Mouse (Mus musculus) Patski (cell line): ENCODE data around the gene Pard3. TPM values are rescaled to one million over a fixed set of nuclear protein-coding genes. Genes with fewer than 3 reads are reported as not detected.
A peak's percentile ranks its signal among the peaks of the same experiment; 100 is the strongest.

Experiments
- ATAC-seq: fragments of 100-300 bp; one replicate; pipeline ENCODE4 v1.8.0; 2021
- CTCF ChIA-PET: fragments of 350-600 bp; sonication (Branson Sonifier 250); formaldehyde crosslinking; loops from one replicate; lab custom pipeline; 2022; ENCODE audit warnings: inconsistent platforms; lab: Charles Lee
- POLR2A ChIA-PET: fragments of 350-600 bp; sonication (Branson Sonifier 250); formaldehyde crosslinking; loops from one replicate; lab custom pipeline; 2022; ENCODE audit warnings: antibody characterized with exemption, inconsistent platforms; lab: Charles Lee
- DNase-seq: peaks from one replicate; pipeline ENCODE4 v3.0.0-alpha.2; 2011; ENCODE audit warnings: low read depth, low spot score
- H3K27me3 ChIP-seq: fragments of 371-371 bp; one replicate; pipeline ENCODE4 v1.5.1; 2021
- CTCF ChIP-seq: fragments of 100-300 bp; IDR thresholded peaks from one replicate; pipeline ENCODE4 v1.5.1; 2021
- in situ Hi-C: fragments of 300-500 bp; cut with MboI; formaldehyde crosslinking; loops from 3 replicates; pipeline ENCODE4 v1.11.1; 2018; ENCODE audit warnings: low pct_unique_long_range_greater_than_20kb, mixed read lengths
- polyA plus RNA-seq: library from polyadenylated mRNA; unstranded; gene quantifications from one replicate; pipeline ENCODE4 v1.2.3, GENCODE M21; 2021

Gene Pard3
- polyA plus RNA-seq, 1 experiment from 2014 or later = 36.8 TPM

DNA sequence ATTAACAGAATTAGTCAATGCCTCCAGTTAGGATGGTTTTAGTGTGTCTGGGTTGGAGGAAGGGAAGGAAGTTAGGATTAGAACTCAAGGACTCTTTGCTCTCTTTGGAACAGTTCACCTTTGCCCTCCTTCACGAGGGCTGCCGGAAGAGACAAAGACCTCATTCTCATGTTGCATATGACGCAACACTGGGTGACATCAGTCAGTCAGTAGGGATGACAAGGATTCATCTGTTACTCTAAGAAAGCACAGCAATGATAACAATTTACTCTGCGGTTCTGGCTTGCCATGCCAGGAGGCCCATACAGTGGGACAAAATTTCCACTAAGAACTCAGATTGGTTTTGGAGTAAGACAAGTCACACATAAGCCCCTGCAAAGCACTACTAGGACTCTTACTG lies 187.1 kb downstream of the Pard3 start:
- no peak for DNase-seq

DNA sequence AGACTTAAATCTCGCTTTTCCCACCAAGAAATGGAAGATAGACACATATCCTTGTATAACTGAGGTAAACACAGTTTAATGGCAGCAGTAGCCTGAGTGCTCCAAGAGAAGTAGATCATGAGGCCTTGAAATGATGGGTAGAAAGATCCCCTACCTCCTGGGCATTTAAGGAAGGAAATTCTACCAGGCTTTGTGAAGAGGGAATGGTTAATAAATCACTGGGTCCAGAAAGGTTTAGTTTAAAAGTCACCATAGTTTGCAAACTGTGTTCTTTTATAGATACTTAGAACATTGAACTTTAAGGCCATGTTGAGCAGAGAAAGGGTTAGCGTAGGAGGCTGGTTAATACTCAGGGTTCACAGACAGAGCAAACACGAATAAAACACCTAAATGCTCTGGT lies 187.8 kb downstream of the Pard3 start:
- no peaks in the 10 kb centered on the region for H3K27me3 ChIP-seq
- ATAC-seq = no peak
- TF ChIP-seq CTCF = no peak
- ChIA-PET CTCF (no interaction called here), POLR2A (no interaction called here)
- DNase-seq = no peak
- in situ Hi-C loops = no loop called here

More for the DNA sequence above, 187.1 kb downstream of the Pard3 start:
- H3K27me3 ChIP-seq = no peaks in the 10 kb centered on the region
- ChIA-PET POLR2A (no interaction called here), CTCF (no interaction called here)
- TF ChIP-seq CTCF = no peak
- ATAC-seq = no peak
- in situ Hi-C loops = no loop called here

DNA sequence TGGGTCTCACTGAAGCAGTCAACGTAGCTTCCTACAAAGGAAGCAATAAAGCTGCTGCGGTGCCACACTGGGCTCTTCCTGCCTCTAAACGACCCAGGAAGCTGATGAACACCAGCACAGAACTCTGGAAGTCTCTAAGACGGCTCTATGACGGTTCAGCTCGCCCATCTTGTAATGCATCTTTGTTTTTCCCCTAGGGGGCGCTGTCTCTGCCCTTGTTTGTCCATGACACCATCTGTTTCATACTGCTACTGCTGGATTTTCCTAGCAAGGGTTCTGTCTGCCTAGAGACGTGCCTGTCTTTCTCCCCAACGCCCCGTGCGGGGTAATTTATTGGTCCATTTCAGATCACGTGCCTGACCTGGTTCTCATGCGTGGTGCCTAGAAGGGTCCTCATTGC lies 188.3 kb downstream of the Pard3 start:
- CTCF ChIA-PET = no interaction called here
- POLR2A ChIA-PET = no interaction called here
- DNase-seq (no peak), ATAC-seq (no peak)
- in situ Hi-C loops = no loop called here
- TF ChIP-seq CTCF = peak; percentile 31
- H3K27me3 ChIP-seq = no peaks in the 10 kb centered on the region

DNA sequence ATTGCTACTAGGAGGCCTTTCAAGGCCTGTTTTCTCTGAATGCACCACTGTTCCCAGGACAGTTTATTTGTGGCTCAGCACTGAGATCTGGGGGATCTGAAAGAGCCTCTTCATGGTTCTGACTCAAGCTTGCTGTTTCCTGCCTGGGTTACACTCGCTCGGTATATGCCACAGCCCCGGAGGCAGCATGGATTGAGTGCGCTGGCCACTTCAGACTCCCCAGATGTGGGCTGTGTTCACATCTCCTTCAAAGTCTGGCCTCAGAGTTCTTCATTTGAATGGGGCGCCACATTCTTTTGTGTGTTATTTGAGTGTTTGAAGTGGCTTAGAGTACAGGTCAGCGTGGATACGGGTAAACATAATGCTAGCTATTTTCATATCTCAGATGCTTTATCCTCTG lies 190.9 kb downstream of the Pard3 start:
- no peak for DNase-seq
- ChIA-PET CTCF (interaction anchor here (1.2 to 2.1 kb wide), 2 partner anchors 10 to 12 kb away, joined by 3 to 6 read pairs; no protein-coding TSS in a partner anchor), POLR2A (no interaction called here)
- no peaks in the 10 kb centered on the region for H3K27me3 ChIP-seq
- TF ChIP-seq CTCF = no peak
- in situ Hi-C loops = no loop called here
- ATAC-seq = no peak

DNA sequence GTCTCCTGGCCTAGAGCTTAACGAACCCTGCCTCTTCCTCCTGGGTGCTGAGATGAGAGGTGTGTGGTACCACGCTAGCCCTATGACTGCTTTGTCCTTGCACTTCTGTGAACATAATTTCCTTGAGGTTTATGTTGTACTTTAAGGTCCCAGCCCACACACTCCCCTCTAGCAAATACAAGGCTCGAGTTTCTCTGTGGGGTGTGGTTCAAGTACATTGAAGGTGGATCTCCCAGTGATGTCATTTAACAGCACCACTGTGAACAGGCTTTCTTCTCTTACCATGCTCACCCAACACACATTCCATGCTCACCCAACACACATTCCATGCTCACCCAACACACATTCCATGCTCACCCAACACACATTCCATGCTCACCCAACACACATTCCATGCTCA lies 193.4 kb downstream of the Pard3 start:
- in situ Hi-C loops = no loop called here
- no peak for TF ChIP-seq CTCF
- ATAC-seq = no peak
- CTCF ChIA-PET = no interaction called here
- POLR2A ChIA-PET = interaction anchor here (0.6 kb wide), 2 partner anchors 8 to 255 kb away, joined by 3 read pairs; no protein-coding TSS in a partner anchor
- no peak for DNase-seq
- no peaks in the 10 kb centered on the region for H3K27me3 ChIP-seq

DNA sequence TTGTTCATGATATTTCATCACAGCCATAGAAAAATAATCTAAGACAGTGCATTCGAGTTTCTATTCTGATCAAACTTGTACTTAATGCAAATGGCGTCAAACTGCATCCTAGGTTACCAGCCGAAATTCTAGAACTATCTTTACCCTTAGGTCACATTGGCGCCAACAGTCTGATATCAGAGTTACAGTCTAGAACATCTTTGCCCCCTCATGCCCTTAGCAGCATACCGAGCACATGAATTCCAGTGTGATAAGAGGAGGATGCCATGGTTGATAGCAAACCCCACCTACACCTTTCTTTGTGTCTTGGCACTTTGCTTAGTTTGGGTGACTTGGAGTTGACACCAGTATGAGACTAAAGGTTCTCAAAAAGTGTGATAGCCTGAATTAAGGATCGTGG lies 197.4 kb downstream of the Pard3 start:
- ChIA-PET CTCF (interaction anchor here (1.6 kb wide), 1 partner anchor 57 kb away, joined by 4 read pairs; no protein-coding TSS in a partner anchor), POLR2A (no interaction called here)
- H3K27me3 ChIP-seq = no peaks in the 10 kb centered on the region
- ATAC-seq = no peak
- TF ChIP-seq CTCF = no peak
- no peak for DNase-seq
- in situ Hi-C loops = no loop called here

DNA sequence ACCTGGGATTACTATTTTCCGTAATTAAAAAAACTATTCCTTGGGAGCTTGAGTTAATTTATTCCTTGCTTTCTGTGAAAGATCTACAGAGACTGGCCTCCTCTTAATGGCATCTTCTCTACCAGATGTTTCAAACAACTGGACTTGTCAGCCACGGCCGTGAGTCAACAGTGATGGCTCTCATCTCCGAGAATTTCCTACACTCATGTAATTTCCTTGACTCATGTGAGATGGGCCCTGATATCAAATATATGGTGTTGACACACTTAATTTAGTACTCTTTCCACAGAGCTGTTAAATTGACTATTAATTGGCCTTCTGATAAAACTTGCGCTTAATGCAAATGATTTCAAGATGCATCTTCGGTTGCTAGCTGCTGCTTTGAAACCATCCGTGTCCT lies 198.3 kb downstream of the Pard3 start:
- ChIA-PET POLR2A (interaction anchor here (0.6 kb wide), 1 partner anchor 44 kb away, joined by 3 read pairs; no protein-coding TSS in a partner anchor), CTCF (interaction anchor here (0.7 to 1.6 kb wide), 2 partner anchors 37 to 58 kb away, joined by 3 to 4 read pairs; no protein-coding TSS in a partner anchor)
- TF ChIP-seq CTCF = no peak
- in situ Hi-C loops = no loop called here
- ATAC-seq (no peak), DNase-seq (no peak)
- H3K27me3 ChIP-seq = no peaks in the 10 kb centered on the region

DNA sequence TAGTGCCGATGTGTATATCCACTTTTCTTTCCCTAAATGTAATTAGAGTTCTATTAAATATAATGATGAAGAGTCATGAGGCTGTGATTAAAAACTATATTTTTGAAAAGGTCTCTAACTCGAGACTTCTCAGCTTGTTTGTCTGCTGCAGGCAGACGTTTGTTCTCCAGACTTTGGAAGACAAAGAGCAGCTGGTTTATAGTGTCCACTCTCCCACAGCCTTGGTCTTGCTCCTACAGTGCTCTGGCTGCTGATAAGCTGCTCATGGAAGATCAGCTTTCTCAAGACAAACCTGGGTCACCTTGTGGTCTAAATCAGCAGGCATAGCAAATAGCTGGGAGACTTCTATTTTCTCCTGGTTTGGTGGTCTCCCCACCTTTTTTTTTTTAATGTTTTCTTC lies 198.7 kb downstream of the Pard3 start:
- no peaks in the 10 kb centered on the region for H3K27me3 ChIP-seq
- no peak for TF ChIP-seq CTCF
- no peak for DNase-seq
- ChIA-PET CTCF (interaction anchor here (1.3 to 1.6 kb wide), 2 partner anchors 9 to 58 kb away, joined by 3 to 4 read pairs; no protein-coding TSS in a partner anchor), POLR2A (no interaction called here)
- in situ Hi-C loops = no loop called here
- no peak for ATAC-seq

DNA sequence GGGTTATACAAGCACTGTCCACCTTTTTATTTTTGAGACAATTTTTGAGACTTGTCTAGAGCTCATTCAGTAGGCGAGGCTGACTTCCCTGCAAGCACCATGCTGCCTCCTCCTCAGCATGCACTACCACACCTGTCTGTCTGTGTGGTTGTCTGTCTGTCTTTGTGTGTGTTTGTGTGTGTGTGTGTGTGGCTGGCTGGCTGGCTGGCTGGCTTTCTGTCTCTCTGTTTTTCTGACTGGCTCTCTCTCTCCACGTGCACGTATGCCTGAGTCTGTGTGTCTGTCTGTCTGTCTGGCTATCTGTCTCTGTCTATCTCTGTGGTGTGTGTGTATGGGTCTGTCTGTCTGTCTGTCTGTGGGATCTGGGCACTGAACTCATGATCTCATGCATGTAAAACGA lies 199.2 kb downstream of the Pard3 start:
- ChIA-PET POLR2A (no interaction called here), CTCF (interaction anchor here (1.3 kb wide), 1 partner anchor 8 kb away, joined by 3 read pairs; no protein-coding TSS in a partner anchor)
- DNase-seq = no peak
- no peaks in the 10 kb centered on the region for H3K27me3 ChIP-seq
- no peak for TF ChIP-seq CTCF
- in situ Hi-C loops = no loop called here
- ATAC-seq = no peak

DNA sequence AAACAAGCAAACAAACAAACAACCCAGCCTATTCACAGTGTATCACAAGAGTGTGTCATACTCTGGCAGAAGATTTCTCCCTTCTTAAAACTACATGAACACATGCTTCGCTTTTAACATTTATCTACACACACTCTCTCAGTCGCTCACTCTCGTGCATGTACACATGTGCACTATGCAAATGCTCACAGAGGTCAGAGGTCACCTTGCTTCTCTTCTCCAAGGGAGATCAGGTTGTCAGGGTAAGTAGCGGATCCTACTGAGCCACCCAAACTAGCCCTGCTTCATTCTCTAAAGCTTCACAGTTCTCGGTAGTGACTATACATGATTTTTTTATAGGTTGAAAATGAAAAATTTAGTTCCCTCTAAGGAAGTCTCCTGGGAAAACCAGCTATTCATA lies 199.8 kb downstream of the Pard3 start:
- no peak for TF ChIP-seq CTCF
- CTCF ChIA-PET = interaction anchor here (1.3 kb wide), 1 partner anchor 8 kb away, joined by 3 read pairs; no protein-coding TSS in a partner anchor
- H3K27me3 ChIP-seq = no peaks in the 10 kb centered on the region
- POLR2A ChIA-PET = no interaction called here
- DNase-seq = no peak
- in situ Hi-C loops = no loop called here
- ATAC-seq = no peak

DNA sequence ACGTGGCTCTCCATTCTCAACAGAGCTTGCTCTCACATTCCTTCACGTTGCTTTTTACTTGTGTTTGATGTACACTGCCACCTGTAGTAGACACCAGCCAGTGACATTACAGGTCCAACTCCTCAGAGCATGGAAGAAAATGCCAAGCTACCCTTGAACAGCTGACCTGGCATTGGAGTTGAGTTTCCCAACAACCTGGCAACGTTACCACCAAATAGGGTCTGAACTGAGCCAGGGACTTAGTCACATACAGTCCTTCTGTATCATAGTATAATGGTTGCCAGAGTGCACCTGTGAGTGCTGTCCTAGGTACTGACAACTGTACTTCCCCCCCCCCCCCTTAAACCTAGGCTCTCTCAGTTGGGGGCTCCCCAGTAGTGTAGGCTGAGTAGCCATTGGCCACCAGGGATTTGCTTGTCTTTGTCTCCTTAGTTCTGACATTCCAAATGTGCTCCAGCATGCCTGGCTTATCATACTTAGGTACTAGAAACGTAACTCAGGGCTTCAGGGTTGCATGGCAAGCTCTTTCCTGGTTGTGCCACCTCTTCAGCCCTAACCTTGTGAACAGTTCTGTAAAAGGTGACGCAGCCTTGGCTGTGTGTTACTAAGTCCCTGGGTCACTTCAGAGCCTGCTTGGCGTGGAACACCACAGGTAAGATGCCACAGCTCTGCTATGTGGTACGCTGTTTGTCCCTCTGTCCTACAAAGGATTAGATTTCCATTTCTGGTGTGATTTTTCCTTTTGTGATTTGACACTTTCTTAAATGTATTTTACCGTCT lies 201.2 kb downstream of the Pard3 start:
- no peaks in the 10 kb centered on the region for H3K27me3 ChIP-seq
- CTCF ChIA-PET = interaction anchor here (1.3 to 1.4 kb wide), 2 partner anchors 10 to 38 kb away, joined by 3 to 5 read pairs; no protein-coding TSS in a partner anchor
- ATAC-seq (no peak), DNase-seq (no peak)
- in situ Hi-C loops = no loop called here
- no peak for TF ChIP-seq CTCF
- POLR2A ChIA-PET = interaction anchor here (0.7 kb wide), 1 partner anchor 8 kb away, joined by 3 read pairs; no protein-coding TSS in a partner anchor
